Mouse (Mus musculus) bone marrow macrophage, adult 2 months (primary cell): ENCODE results near the gene Sema3c.

Source experiments
- CTCF ChIP-seq: IDR thresholded peaks from 2 replicates; pipeline ENCODE4 v1.5.1; 2012; ENCODE audit warnings: low read depth, mild to moderate bottlenecking, low read length, moderate library complexity
- POLR2A ChIP-seq: IDR thresholded peaks from 2 replicates; pipeline ENCODE4 v1.6.1; 2012; ENCODE audit warnings: mild to moderate bottlenecking, low read depth, low read length, borderline replicate concordance

DNA sequence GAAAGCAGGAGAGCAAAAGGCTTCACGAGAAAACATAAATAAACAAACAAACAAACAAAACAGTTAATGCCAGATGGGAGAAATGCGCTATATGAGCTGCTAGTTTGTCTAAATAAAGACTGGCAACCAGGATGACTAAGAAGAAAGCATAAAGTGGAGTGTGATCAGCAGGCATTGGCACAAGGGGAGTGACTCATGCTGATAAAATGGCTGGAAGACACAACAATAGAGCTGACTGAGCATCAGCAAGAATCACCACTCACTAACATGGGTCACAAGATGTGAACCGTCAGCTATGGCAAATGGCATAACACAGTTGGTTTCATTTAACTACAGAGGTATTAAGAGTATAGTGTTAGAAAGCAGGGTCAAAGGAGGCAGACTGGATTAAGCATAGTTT, 174.2 kb downstream of the Sema3c start:
- no peak for TF ChIP-seq CTCF
- no peak for TF ChIP-seq POLR2A
